Mouse (Mus musculus): ENCODE measurements around the gene Ankrd11.

Gene Ankrd11

DNA sequence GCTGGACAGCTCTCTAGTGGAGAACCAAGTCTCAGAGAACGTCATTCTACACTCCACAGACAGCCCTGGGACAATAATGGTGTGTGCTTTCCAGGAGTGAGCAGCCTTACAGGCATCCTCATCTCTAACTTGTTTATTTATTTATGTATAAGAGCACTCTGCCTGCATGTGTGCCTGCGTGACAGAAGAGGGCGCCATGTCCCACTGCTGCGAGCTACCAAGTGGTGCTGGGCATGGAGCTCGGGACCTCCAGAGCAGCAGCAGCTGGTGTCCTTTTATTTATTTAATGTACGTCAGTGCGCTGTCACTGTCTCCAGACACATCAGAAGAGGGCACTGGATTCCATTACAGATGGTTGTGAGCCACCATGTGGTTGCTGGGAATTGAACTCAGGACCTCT lies 115.3 kb downstream of the Ankrd11 start:
- peak; percentile 42 for DNase-seq (ENCODE audit: low read depth, low spot score)

- peak; percentile 20 for DNase-seq (ENCODE audit: low read depth, low spot score)
Observed at GRCm38 (mm10) chr8:122925939-122926722, 115.9 kb downstream of the Ankrd11 start.

- no peak for DNase-seq (ENCODE audit: low read depth, low spot score)
Observed at GRCm38 (mm10) chr8:122924091-122924490, 118.0 kb downstream of the Ankrd11 start.

DNA sequence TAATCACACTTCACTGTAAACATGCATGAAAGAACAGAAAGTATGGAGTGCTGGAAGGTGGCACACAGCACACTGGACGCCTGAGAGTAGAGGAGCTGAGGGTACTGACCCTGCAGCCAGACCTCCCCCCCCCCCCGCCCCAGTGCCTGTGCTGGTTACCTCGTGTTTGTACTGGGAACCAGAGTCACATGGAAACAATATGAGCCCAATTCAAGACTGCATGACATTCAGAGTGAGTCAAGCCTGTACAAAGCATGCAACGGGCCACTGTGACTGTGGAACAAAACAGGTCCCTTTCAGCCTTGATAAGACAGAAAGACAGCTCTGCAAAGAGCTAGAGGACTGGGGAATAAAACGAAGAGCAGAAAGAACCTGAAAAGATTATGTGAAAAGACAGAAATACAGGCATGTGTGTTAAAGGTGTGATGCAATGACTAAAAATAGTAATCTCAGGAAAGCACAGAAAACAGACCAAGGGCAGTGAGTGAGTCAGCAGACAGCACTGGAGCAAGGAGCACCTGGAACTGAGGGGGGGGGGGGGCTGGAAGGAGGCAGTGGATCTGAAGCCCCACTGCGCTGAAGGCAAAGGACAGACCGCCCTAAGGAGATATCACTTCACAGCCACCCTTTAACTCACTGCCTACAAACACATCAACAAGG lies 118.5 kb downstream of the Ankrd11 start:
- no peak for DNase-seq (ENCODE audit: low read depth, low spot score)

GRCm38 (mm10) chr8:122922945-122923344 lies 119.1 kb downstream of the Ankrd11 start:
- no peak for DNase-seq (ENCODE audit: low read depth, low spot score)

DNA sequence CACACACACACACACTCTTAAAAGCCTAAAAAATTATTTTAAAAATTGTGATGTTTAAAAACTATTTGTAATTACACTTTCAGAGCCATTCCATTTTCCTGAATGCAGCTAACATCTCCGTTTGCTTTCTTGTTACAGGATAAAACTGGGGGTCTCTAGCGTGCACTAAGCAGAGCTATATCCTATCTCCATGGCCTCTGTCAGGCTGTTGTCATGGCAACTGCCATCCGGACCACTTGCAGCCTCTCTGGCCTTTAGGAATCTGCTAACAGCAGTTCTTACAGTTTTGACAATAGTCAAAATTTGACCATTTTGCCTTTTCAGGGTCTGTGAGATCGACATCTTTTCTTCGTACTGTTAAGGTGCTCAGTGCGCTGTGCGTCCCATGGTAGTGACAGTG lies 121.2 kb downstream of the Ankrd11 start:
- no peak for DNase-seq (ENCODE audit: low read depth, low spot score)

GRCm38 (mm10) chr8:122918438-122919107 lies 123.5 kb downstream of the Ankrd11 start:
- DNase-seq (ENCODE audit: low read depth, low spot score) = no peak

DNA sequence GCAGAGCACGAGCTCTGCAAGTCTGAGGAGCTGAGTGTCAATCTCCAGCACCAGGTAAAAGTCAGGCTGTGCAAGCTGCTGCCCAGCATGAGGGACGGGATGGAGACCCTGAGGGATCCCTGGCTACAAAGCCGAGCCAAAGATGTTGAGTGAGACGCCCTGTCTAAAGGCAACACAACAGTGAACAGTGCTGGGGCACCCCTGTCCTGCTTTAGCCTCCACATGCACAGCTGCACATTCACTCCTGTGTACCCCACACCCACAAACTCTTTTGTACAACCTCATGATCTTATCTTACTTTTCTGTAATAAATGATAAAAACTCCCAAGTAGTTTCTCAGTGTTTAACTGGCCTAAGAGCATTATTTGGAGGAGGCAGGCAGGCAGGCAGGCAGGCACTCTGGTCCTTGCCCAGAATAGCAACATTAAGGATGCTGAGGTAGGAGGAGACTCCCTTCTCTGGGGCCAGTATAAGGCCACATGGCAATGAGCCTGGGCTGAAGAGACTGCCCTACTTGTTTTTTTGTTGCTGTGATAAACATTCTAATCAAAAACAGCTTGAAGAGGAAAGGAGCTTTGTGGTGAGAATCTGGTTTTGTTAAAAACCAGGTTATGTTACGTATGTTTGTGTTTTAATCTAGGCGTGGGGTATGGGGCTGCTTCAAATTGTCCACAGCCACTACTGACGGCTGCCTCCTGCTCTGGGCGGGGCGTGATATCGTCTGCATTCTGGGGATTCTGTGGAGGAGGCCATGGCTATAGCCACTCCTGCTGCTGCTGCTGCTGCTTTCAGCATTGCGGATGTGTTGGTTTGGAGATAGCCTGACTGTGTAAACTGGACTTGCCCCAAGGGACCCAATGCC lies 124.3 kb downstream of the Ankrd11 start:
- DNase-seq (ENCODE audit: low read depth, low spot score) = no peak

DNA sequence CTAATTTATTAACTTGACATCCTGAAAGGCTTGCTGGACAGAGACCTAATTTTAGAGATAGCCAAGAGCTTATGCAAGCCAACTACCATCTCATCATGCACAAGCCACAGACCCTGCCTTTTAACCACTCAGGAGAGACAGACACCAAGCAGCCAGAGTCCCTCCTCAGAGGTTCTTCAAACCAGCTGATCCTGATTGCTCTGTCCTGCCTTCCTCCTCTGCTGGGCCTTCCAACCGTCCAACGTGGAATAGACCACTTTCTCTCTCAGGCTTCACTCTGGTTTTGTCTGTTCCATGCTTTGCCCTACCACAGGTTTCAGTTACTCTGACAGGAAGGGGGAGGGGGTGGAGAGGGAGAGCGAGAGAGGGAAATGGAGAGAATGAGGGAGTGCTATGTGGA lies 125.3 kb downstream of the Ankrd11 start:
- no peak for DNase-seq (ENCODE audit: low read depth, low spot score)

- DNase-seq (ENCODE audit: low read depth, low spot score) = no peak
Observed at GRCm38 (mm10) chr8:122912871-122913270, 129.2 kb downstream of the Ankrd11 start.

- no peak for DNase-seq (ENCODE audit: low read depth, low spot score)
Observed at GRCm38 (mm10) chr8:122912150-122912549, 129.9 kb downstream of the Ankrd11 start.

DNA sequence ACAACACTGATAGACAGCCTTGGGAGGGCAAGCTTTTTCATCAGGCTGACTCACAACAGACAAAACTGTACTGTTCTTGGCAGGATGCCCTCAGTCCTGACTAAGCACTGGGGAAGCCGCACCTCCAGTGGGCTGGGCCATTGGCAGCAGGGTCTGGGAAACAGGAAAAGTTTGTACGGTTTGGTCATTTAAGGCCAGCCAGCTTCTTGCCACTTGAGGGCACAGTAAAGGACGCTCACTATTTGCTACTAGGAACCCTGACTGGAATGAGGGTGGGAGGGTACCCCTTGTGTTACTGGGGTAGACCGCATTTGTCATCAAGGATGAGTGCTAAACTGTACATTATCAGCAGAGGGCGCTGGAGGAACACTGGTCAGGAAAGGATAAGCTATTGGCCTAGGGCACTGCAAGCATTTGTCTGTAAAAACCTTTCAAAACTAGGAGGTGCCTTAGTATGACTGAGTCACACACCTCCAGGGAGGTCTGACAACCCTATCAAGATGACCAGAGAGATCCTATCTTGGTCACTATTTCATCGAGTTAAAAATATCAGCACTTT lies 135.5 kb downstream of the Ankrd11 start:
- DNase-seq (ENCODE audit: low read depth, low spot score) = peak; percentile 48

DNA sequence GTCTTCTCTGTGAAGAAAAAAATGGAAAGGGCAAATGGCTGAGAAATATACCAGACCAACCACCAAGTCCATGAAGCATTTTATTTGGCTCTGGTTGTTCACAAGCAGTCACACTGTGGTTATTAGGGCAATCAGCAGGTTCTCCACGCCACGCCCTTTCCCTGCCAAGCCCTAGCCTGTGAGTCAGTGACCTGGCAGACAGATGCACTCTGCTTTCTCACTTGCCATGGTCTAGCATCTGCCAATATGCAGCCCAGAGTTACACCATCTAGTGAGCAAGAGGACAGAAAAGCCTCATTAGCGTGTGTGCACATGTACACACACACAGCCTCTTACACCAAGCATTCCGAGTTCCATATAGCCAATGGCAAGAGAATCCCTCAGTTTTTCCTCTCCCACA lies 136.7 kb downstream of the Ankrd11 start:
- DNase-seq (ENCODE audit: low read depth, low spot score) = no peak

GRCm38 (mm10) chr8:122904496-122904895 lies 137.6 kb downstream of the Ankrd11 start:
- no peak for DNase-seq (ENCODE audit: low read depth, low spot score)

DNA sequence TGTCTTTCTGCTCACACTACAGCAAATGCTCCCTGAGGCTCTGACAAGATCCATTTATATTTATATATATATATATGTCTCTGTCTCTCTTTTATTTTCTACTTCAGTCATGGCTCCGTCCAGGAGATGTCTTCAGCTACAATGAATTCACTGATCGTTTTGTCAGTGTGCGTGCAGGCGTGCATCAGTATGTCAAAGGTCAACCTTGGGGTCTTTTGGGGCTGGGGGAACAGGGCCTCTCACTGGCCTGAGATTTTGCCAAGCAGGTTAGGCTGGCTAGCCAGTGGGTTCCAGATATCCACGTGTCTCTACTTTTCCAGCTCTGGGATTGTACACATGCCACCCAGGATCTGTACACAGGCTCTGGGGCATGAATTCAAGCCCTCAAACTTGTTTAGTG lies 139.1 kb downstream of the Ankrd11 start:
- DNase-seq (ENCODE audit: low read depth, low spot score) = no peak

DNA sequence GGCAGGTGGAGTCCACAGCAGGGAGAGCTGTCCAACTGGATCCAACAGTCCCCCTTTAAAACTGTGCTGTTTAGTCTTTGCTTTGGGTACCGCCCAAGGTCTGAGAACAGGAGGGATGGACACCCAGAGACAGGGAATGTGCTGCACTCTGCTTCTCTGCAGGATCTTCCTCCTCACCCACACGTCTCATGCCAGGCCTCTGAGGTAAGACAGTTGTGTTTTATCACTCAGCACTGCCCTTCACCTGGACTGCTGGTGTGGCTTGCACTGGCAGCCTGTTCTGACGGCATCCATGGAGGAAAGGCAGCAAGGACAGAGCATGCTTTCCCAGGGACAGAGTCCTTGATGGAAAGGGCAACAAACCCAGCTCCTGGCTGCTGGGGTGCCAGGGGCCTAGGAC lies 139.5 kb downstream of the Ankrd11 start:
- DNase-seq (ENCODE audit: low read depth, low spot score) = no peak

DNA sequence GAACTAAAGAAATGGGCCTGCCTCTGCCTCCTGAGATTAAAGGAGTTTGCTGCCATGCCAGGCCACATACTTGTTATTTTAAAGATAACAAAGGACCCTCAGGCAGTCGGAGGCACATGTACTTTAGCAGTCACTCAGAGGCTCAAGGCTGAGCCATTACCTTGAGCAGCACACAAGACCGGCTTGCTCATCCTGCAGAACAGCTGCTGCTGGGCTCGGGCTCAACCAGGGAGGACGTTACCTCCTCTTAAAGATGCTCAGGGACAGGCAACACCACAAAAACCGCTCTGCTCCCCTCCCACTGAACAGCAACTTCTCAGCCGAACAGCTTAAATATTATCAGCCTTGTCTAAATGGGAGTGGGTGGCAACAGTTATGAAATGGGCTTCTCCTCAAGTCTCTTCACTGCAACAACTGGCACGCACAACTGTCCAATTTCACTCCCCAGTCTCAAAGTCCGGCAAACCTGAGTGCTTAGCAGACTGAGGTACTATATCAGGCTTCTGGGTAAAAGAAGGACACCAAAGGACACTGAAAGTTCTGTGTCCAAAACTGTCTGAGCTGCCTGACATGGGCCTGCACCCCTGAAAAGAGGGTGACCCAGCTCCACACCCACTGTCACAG lies 140.1 kb downstream of the Ankrd11 start:
- no peak for DNase-seq (ENCODE audit: low read depth, low spot score)

GRCm38 (mm10) chr8:122901476-122901875 lies 140.6 kb downstream of the Ankrd11 start:
- DNase-seq (ENCODE audit: low read depth, low spot score) = no peak

- DNase-seq (ENCODE audit: low read depth, low spot score) = no peak
Observed at GRCm38 (mm10) chr8:122899085-122899484, 143.0 kb downstream of the Ankrd11 start.

DNA sequence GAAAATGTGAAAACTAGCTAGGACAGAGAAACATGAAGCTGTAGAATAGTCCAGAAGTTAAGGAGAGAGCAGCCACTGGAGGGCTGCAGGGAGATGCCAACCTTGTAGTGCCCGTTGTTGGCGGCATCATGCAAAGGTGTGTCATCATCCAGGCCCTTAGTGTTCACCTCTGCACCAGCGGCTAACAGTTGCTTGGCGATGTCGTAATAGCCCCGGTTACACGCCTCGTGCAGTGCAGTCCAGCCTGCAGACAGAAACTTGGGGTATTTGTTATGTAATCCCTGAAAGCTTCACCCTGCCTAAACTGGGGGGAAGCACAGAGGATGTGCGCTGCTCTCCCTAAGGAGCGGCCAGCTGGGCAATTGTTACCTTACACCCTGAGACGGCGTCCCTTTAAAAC lies 143.6 kb downstream of the Ankrd11 start:
- no peak for DNase-seq (ENCODE audit: low read depth, low spot score)

- no peak for DNase-seq (ENCODE audit: low read depth, low spot score)
Observed at GRCm38 (mm10) chr8:122898018-122898417, 144.1 kb downstream of the Ankrd11 start.

Data from WW6 (cell line).